Mouse (Mus musculus): Measurements from ENCODE around the gene Reps1.

GRCm38 (mm10) chr10:18056391-18056745 is 707 bp downstream of the Reps1 start:
- TF ChIP-seq POLR2A (IDR thresholded peaks at IDR 0.05; ENCODE audit: control insufficient read depth, extremely low read depth, insufficient read depth, low read length, poor library complexity): no peak
- no peak for TF ChIP-seq CTCF (IDR thresholded peaks at IDR 0.05; ENCODE audit: borderline replicate concordance, control insufficient read depth, extremely low read depth, insufficient read depth, low read length, poor library complexity)

All from thymus, adult 2 months (tissue).